Mouse (Mus musculus): Measurements from ENCODE around the gene Gse1. TPM values are rescaled to one million over a fixed set of nuclear protein-coding genes. Genes with fewer than 3 reads are reported as not detected.

Gse1 gene
- total RNA-seq, 4 experiments from 2014 or later, result 30.7 to 64.5 (median 48.4) TPM

DNA sequence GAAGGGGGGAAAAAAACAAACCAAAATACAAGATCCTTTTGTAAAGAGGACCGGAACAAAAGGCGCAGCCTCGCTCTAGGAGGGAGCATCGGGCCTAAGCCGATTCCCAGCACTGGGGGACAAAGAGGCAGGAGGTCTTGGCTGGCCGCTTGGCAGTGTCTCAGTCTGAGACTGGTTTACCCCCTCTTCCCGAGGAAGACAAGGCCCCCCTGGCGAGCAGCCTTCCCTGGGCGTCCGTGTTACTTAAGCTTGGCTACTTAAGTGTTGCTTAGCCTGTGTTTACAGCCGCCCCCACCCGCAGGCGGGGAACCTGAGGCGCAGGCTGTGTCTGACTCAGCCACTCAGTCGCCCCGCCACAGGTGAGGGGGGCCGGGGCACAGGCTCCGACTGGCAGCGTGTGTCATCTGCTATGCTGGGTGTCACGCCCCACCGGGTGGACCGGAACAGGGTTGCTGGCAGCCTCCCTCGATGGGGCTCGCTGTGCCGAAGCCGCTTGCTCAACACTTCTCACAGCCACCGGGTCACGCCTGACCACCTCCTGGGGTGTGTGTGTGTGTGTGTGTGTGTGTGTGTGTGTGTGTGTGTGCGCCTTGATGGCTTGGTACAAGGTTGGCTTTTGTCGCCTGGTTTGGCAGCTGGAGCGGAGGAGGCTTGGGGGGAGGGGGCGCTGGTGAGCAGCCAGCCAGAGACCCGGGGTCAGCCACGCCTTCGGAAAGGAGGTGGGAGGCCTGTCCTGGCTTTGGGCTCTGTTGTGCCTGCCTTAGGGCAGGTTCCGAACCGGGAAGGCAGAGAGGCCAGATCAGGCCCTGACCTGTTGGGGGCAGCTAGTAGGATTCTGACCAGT lies 310.4 kb downstream of the Gse1 start:
- peak; percentile 58 for DNase-seq

DNA sequence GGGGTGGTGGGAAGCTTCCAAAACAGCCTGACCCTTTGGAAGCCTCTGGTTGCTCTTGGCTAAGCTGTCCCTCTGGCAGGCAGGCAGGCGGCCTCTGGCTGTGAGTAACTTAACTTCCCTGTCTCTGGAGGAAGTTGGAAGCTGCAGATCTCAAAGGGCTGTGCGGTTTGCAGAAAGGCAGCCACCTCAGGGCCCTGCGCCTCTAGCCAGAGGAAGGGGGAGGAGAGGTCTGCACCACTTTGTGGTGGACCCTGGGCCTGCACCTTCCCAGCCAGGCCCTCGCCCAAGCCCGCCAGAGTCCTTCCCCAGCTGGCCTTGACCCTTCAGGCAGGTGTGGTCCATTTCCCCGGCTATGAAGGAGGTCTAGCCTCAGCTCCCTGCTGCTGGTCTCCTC lies 311.1 kb downstream of the Gse1 start:
- DNase-seq, result no peak

DNA sequence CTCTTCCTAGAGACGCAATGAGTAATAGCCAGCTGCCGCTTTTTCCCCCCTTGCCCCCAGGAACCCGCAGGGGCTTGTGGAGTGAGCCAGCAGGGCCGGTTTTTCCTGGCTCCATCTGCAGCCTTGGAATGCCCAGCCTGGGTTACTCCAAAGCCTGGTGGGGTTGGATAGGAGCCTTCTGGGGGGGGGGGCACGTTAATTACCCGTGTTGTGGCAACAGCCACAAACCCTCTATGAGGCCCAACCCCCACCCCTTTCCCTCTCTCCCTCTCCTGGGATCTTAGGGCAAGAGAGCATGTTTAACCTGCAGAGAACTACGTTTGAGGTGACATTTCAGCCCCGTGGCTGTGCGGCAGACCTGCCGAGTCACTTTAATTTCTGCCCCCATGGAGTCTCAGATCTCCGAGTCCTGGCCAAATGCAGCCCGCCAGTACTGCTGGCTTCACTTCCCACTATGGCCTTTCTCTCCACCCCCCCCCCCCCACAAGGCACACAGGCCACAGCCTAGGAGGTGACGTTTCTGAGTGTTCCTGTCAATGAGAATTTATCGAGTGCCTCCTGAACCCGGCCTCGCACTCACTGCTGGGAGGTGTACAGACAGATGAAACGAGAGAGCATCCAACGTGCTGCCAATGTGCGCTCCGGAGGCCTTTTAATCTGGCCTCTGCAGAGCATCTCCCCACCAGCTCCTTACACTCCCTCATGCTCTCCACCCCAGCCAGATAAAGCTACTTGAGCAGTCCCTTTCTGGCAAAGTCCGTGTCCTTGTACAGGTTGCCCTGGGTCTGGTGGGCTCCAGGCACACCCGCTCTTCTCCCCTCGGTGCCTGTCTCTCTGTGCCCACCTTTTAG lies 311.7 kb downstream of the Gse1 start:
- no peak for DNase-seq

- DNase-seq, result no peak
Measured at GRCm38 (mm10) chr8:120542995-120543394, 314.7 kb downstream of the Gse1 start.

GRCm38 (mm10) chr8:120543416-120544055 lies 315.3 kb downstream of the Gse1 start:
- DNase-seq, result no peak

GRCm38 (mm10) chr8:120544155-120544554 lies 315.9 kb downstream of the Gse1 start:
- no peak for DNase-seq

DNA sequence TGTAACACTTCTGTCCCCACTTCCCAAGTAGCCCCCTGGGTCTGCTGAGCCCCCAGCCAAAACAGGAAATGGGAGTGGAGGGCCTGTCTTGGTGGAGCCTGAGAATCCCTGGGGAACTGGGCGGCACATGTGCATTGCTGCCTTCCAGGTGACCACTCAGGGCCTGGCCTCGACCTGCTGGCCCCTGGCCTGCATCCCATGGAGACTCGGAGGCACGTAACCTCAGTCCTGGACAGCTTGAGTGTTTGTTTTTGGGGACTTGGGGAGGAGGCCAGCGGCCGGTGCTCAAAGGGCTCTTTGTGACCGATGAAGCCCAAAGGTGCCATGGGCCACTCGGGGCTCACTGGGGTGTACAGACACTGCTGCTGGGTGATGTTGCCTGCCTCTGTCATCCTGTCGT lies 319.3 kb downstream of the Gse1 start:
- no peak for DNase-seq

DNA sequence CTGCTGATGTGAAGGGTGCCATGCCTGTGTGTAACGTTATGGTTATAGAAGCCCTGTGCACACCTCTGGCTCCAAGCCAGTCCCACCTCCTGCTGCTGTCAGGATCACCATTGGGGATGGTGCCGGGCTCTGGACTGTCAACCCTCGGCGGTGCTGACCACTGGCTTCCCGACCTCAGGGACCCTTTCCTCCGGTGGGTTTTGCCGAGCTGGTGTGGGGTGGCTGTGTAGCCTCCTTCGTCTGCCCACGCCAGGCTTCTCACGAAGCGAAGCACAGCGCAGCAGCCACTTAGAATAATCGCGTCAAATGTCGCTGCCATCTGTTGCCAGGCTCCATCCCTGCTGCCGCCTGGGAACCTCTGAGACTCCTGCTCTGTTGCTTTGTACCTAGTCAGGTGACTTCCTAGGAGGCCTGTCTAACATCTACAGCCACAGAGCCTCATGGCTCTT lies 320.1 kb downstream of the Gse1 start:
- no peak for DNase-seq

DNA sequence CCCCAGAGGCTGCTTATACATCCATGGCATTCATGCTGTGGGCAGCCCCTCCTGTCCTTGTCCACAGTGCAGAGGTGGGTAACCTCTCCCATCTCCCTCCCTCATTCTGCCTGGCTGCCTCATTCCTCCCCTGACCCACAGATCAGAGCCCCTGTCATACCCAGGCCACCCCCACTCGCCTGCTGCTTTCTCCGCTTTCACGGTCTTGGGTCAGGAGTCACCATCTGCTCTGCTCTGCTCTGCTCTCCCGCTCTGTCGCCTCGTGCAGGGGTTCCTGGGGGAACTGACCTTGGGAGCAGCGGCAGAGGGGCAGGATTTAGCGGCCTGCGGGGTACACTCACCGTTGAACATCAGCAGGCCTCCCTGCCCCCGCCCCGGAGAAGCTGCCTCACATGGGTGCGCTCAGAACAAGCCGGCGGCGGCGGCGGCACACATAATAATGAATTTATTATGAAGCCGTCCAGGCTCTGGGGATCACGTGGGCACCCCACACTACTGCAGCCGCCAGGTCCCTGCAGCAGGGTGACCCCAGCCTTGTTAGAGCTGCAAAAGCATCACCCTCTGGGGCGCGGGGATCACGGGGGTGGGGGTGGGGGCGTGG lies 321.2 kb downstream of the Gse1 start:
- DNase-seq, result no peak

DNA sequence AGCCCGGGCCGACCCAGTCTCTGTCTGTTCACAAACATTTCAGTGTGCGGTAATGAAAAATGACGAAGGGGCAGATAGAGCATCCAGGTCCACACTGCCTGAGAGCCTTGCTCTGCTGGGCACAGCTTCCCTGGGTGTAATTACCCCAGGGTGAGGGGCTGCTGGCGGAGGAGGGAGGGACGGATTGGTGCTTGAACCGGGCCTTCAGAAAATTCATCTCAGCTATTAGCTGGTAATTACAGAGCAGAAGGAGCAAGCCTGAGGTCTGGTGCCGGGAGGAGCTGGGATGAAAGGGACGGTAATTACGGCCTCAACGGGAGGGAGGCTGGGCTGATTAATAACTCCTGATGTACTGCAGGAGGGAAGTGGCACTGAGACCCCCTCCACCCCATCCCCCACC lies 321.7 kb downstream of the Gse1 start:
- DNase-seq, result no peak

DNA sequence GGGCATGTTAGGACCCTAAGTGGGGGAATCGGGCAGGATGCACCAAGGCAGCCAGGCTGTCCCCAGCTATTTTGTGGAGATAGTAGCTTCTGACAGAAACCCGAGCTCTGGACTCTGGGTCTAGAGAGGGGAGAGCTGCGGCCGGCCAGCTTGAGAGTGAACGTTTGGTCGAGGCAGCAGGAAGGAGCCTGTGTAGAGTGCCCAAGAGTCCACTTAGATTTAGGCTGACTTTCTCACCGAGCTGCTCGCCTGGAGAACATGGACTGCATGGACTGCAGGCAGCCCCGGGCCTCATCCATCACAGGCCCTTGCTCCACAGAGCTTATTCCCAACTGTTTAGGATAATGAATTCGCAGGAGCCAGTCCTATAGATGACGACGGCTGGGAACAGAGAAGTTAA lies 322.2 kb downstream of the Gse1 start:
- DNase-seq, result no peak

- no peak for DNase-seq
Measured at GRCm38 (mm10) chr8:120550937-120551676, 322.9 kb downstream of the Gse1 start.

- DNase-seq, result no peak
Measured at GRCm38 (mm10) chr8:120551677-120551980, 323.4 kb downstream of the Gse1 start.

- DNase-seq, result no peak
Measured at GRCm38 (mm10) chr8:120552509-120552908, 324.3 kb downstream of the Gse1 start.

- no peak for DNase-seq
Measured at GRCm38 (mm10) chr8:120553441-120554123, 325.3 kb downstream of the Gse1 start.

DNA sequence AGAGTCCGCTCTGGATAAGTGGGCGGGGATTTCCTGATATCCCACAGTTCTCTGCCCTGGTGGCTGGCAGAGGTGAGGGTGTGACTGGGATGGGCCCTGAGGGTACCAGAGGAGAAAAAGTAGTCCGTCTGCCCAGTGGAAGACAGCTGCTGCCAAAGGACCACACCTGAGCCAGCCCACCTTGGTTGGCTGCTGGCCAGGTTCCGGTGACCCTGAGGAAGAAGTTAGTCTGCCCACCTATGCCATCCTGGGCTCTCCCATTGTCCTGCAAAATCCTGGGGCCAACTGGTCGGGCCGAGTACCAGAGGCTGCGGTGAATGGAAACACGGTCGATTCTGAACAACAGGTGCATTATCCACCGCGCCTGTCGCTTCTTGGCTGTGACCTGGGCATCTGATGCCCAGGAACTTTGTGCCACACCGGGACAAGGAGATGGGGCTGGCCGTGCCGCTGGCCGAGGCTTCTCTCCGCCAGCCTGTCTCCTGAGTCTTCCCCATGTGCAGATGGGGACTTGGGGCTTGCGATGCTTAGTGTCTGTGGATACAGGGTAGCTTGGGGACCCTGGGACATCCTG lies 326.3 kb downstream of the Gse1 start:
- DNase-seq, result no peak

- no peak for DNase-seq
Measured at GRCm38 (mm10) chr8:120556198-120556892, 328.1 kb downstream of the Gse1 start.

DNA sequence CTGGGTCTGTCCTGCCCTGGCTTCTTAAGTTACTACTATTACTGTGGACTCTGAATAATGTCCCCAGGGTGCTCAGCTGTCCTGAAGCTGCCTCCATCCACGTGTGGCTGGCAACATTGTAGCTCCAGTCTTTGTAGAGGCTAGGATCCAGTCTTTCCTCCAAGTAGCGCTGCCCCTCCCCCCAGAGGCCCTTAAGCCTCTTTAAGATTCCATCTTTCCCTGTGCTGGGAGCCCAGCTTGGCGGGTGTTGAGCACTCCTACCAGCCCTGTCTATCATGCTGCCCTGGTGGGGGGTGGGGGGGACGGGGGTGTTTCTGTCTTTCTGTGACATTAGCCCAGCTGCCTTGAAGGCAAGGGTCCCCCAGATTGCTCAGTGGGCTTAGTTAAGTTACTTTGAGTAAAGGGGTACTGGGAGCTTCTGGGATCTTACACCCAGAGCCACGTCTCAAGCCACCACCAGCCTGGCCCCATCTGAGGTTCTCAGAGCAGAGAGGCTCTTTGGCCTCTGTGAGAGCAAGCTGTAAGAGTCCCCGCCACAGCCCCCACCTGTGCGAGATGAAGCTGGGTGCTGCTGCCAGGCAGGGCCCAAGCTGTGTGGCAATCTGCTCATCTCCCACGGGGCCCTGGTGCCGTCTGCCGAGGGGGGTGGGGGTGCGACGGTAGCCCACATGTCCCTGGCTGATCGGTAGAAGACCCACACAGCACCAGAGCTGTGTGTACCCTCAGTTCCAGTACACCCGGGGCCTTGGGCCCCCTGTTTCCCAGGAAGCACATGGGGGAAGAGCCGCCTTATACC lies 329.1 kb downstream of the Gse1 start:
- DNase-seq, result no peak

- no peak for DNase-seq
Measured at GRCm38 (mm10) chr8:120558162-120558561, 329.9 kb downstream of the Gse1 start.

GRCm38 (mm10) chr8:120559654-120560053 lies 331.4 kb downstream of the Gse1 start:
- DNase-seq, result no peak

Data from adrenal gland, adult 8-10 months (tissue).